Mouse (Mus musculus) heart, adult 2 months (tissue): ENCODE data around the gene Phf14. TPM values are rescaled to one million over a fixed set of nuclear protein-coding genes. Genes with fewer than 3 reads are reported as not detected.

ENCODE experiments used
- DNase-seq, 2 experiments: peaks; one replicate each; pipeline ENCODE4 v3.0.0; 2021
- H3K27ac ChIP-seq: fragments of 200-600 bp; 2 replicates; pipeline ENCODE4 v1.8.1; 2022
- H3K27me3 ChIP-seq: fragments of 200-500 bp; 2 replicates; pipeline ENCODE4 v1.6.1; 2012; ENCODE audit warnings: mild to moderate bottlenecking, low read length, inconsistent platforms, mixed read lengths; ENCODE audit not compliant: control insufficient read depth, insufficient read depth
- H3K36me3 ChIP-seq: fragments of 200-500 bp; 2 replicates; pipeline ENCODE4 v1.6.1; 2012; ENCODE audit warnings: low read length, inconsistent platforms; ENCODE audit not compliant: control insufficient read depth, insufficient read depth
- H3K4me1 ChIP-seq: fragments of 200-500 bp; 2 replicates; pipeline ENCODE4 v1.6.1; 2011; ENCODE audit warnings: low read length; ENCODE audit not compliant: control insufficient read depth, insufficient read depth
- H3K4me3 ChIP-seq: fragments of 200-600 bp; 2 replicates; pipeline ENCODE4 v1.8.1; 2022
- H3K79me2 ChIP-seq: fragments of 200-500 bp; replicated peaks from 2 replicates; pipeline ENCODE4 v1.6.1; 2012; ENCODE audit warnings: mild to moderate bottlenecking, inconsistent platforms, low read length, moderate library complexity, mixed read lengths; ENCODE audit not compliant: control insufficient read depth, insufficient read depth
- H3K9ac ChIP-seq: fragments of 200-500 bp; 2 replicates; pipeline ENCODE4 v1.6.1; 2012; ENCODE audit warnings: low read depth, mild to moderate bottlenecking, control low read depth, inconsistent platforms, low read length, mixed read lengths
- CTCF ChIP-seq: fragments of 200-600 bp; IDR thresholded peaks from 2 replicates; pipeline ENCODE4 v1.8.1; 2022; ENCODE audit warnings: antibody characterized with exemption, mild to moderate bottlenecking, moderate library complexity
- EP300 ChIP-seq: fragments of 200-500 bp; IDR thresholded peaks from 2 replicates; pipeline ENCODE4 v1.6.1; 2011; ENCODE audit warnings: low read depth, low read length, control low read depth; ENCODE audit not compliant: insufficient read depth
- POLR2A ChIP-seq: fragments of 200-500 bp; IDR thresholded peaks from 2 replicates; pipeline ENCODE4 v1.6.1; 2011; ENCODE audit warnings: mild to moderate bottlenecking, low read depth, low read length, control low read depth; ENCODE audit not compliant: insufficient read depth
- WGBS: fragments of 180-500 bp; shearing (Covaris S2); methylation state at CpG from one replicate; pipeline ENCODE4 v1.1.7; 2018; 5-methylcytosine and 5-hydroxymethylcytosine counted together
- intact Hi-C: fragments of 180-260 bp; cut with DNase I; formaldehyde crosslinking; loops from one replicate; pipeline ENCODE4 v1.15.1; 2025
- polyA plus RNA-seq: library from polyadenylated mRNA; depleted of rRNA; stranded (reverse); fragments of >200 nt; gene quantifications from 2 replicates; pipeline ENCODE4 v1.2.3, GENCODE M21; 2012
- total RNA-seq, 2 experiments: library from RNA; stranded (reverse); gene quantifications; 2 replicates each; pipeline ENCODE4 v1.2.3; 2021

The Phf14 gene
- total and polyA plus RNA-seq, 3 experiments: 8.4 to 47.4 (median 45.9) TPM

GRCm38 (mm10) chr6:12012103-12012502, 104.5 kb downstream of the Phf14 start:
- DNase-seq: no peak
- 90% methylated on average over 5 of the region's 5 CpGs for WGBS
- Histone ChIP-seq H3K36me3 (no peaks in the 10 kb centered on the region; the same call in 1 of the 2 replicates), H3K4me3 (no peak overlapping the region), H3K27me3 (no peaks in the 10 kb centered on the region), H3K4me1 (no peaks in the 10 kb centered on the region), H3K9ac (no peak overlapping the region), H3K79me2 (no peaks in the 10 kb centered on the region), H3K27ac (no peak overlapping the region)
- intact Hi-C loops: no loop called here
- TF ChIP-seq CTCF (no peak), POLR2A (no peak), EP300 (no peak)

- H3K27me3 ChIP-seq: no peaks in the 10 kb centered on the region
- TF ChIP-seq CTCF: no peak
- no peak for TF ChIP-seq EP300
- no peak for TF ChIP-seq POLR2A
- no peaks in the 10 kb centered on the region for H3K4me1 ChIP-seq
- no peak for DNase-seq
- H3K27ac ChIP-seq: no peak overlapping the region
- H3K36me3 ChIP-seq: no peaks in the 10 kb centered on the region
- H3K9ac ChIP-seq: no peak overlapping the region
- WGBS: 82% methylated on average over 2 of the region's 2 CpGs
- intact Hi-C loops: no loop called here
- no peaks in the 10 kb centered on the region for H3K79me2 ChIP-seq
- H3K4me3 ChIP-seq: no peak overlapping the region
Measured at GRCm38 (mm10) chr6:12014035-12014434, 106.4 kb downstream of the Phf14 start.

DNA sequence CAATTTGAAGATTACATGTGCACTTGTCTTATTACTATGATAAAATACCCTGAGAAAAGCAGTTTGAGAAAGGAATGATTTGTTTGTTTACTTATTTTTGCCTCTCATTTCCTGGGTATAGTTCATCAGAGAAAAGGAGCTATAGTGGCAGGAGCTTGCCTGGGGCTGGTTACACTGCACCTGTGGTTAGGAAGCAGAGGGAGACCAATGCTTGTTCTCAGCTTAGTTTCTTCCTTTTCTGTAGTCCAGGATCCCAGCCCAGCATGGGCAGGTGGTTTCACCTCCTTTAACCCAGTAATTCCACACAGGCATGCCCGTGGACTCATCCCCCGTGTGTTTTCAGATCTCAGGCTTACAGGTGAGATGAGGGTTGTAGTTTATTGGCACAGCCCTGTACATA, 107.1 kb downstream of the Phf14 start:
- Histone ChIP-seq H3K27me3 (no peaks in the 10 kb centered on the region), H3K9ac (no peak overlapping the region), H3K4me3 (no peak overlapping the region), H3K4me1 (no peaks in the 10 kb centered on the region), H3K79me2 (no peaks in the 10 kb centered on the region), H3K27ac (no peak overlapping the region), H3K36me3 (no peaks in the 10 kb centered on the region)
- 88% methylated on average over 2 of the region's 2 CpGs for WGBS
- TF ChIP-seq CTCF (no peak), EP300 (no peak), POLR2A (no peak)
- intact Hi-C loops: no loop called here
- DNase-seq: no peak

DNA sequence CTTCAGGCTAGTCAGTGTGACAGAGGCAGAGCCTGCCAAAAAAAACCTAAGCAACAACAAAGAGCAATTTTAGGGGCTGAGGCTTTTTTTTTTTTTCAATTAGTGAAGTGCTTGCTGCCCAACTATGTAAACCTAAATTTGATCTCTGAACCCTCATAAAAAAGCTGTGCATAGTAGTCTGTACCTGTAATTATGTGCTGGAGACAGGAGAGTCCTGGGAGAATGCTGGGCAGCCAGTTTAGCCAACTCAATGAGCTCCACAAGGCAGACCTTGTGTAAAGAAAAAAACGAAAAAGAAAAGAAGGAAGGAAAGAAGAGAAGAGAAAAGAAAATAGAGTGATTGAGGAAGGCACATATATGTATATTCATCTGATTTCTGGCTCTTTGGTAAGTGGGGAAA, 112.1 kb downstream of the Phf14 start:
- Histone ChIP-seq H3K36me3 (no peaks in the 10 kb centered on the region), H3K27ac (no peak overlapping the region), H3K4me3 (no peak overlapping the region), H3K4me1 (no peaks in the 10 kb centered on the region), H3K79me2 (no peaks in the 10 kb centered on the region), H3K9ac (no peak overlapping the region), H3K27me3 (no peaks in the 10 kb centered on the region)
- WGBS: 71% methylated on average over 1 of the region's 1 CpGs
- intact Hi-C loops: no loop called here
- DNase-seq: no peak
- TF ChIP-seq EP300 (no peak), CTCF (no peak), POLR2A (no peak)

GRCm38 (mm10) chr6:12020156-12020555, 112.5 kb downstream of the Phf14 start:
- DNase-seq: no peak
- intact Hi-C loops: no loop called here
- Histone ChIP-seq H3K4me3 (no peak overlapping the region), H3K9ac (no peak overlapping the region), H3K27me3 (no peaks in the 10 kb centered on the region), H3K4me1 (no peaks in the 10 kb centered on the region), H3K36me3 (no peaks in the 10 kb centered on the region), H3K79me2 (no peaks in the 10 kb centered on the region), H3K27ac (no peak overlapping the region)
- 89% methylated on average over 3 of the region's 3 CpGs for WGBS
- TF ChIP-seq EP300 (no peak), POLR2A (no peak), CTCF (no peak)

DNA sequence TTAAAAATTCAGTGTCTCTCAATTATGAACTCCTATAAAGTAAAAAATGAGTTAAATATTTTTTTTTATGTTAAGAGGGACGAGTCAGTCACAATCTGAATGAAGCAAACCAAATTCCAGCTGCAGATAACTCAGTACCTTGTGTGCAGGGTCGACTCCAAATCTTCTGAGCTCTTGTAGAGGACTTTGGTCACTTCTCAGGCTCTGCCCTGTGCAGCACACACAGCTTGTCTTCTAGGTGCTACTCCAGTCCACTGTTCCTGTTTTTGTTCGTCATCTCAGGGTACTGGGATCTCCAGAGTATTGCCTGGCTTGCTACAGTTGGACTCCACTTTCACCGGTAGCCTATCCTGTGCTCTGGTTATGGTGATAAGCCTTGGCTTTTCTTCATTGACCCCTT, 113.1 kb downstream of the Phf14 start:
- TF ChIP-seq EP300 (no peak), CTCF (no peak)
- DNase-seq: no peak
- Histone ChIP-seq H3K4me3 (no peak overlapping the region), H3K9ac (no peak overlapping the region), H3K27me3 (no peaks in the 10 kb centered on the region), H3K4me1 (no peaks in the 10 kb centered on the region), H3K79me2 (no peaks in the 10 kb centered on the region), H3K27ac (no peak overlapping the region), H3K36me3 (no peaks in the 10 kb centered on the region)
- 78% methylated on average over 4 of the region's 4 CpGs for WGBS
- intact Hi-C loops: no loop called here
